ENCODE assay signal across 8 mouse cellular contexts in the genomic region with DNA sequence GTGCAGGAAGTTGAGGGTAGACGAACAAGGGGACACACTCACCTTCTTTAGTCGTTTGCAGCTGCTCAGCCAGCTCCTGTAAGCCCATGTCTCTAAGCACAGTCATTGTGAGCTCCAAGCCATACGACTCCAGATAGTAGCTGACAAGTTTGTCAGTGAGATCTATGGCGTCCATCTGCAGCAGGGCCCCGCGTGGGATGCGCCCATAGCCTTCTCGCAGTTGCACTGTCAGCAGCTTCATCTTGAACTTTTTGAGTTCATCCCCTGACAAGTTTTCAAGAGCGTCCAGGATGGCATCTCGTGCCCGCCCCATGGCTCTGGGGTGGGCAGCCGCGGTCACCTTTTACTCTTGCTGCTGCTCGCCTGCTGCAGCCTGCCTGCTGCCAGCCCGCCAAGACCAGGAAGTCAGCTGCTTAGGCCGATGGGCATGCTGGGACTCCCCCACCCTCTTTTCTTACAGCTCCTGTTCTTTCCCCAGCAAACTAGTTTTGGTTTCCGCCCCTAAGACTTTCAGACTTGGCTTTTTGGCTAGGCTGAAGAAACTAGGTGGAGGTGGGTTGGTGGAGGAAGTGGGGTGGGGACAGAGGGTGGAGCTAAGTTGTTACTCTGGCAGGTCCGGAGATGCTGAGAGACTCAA. TPM values are rescaled to one million over a fixed set of nuclear protein-coding genes. Genes with fewer than 3 reads are reported as not detected.
A peak's percentile ranks its signal among the peaks of the same experiment; 100 is the strongest.
DNase-seq lines count a peak whose midpoint lies in the region; TF ChIP-seq lines count a peak whose summit lies in the region.

A gene (minus strand): TSS at position 527 of the 637 bp plus-strand sequence.

- DNase-seq in left cerebral cortex, postnatal 25 days (ENCODE audit: low spot score in 2 of 2): peak; percentile 33 to 34
- DNase-seq in left cerebral cortex, adult 11 months (ENCODE audit: low spot score): no peak
- DNase-seq in heart, embryonic 10.5 days (ENCODE audit: low spot score): peak; percentile 81
- peak; percentile 64 for DNase-seq in kidney, adult 9 months
- peak; percentile 62 for DNase-seq in lung, postnatal 10 days
- no peak for DNase-seq in cerebellum, adult 18-20 months

- no peaks in the 10 kb centered on the region for H3K9me3 ChIP-seq in heart, embryonic 10.5 days

- peaks cover 22% of the 10 kb centered on the region for H3K36me3 ChIP-seq in heart, embryonic 10.5 days
- peaks cover 22% of the 10 kb centered on the region for H3K36me3 ChIP-seq in small intestine, adult 2 months (ENCODE audit: control insufficient read depth, insufficient read depth, low read length)

- TF ChIP-seq CTCF in small intestine, adult 2 months (IDR thresholded peaks at IDR 0.05; ENCODE audit: extremely low read depth, insufficient read length, insufficient replicate concordance, low read depth, low read length): no peak

- peak; percentile 64 for TF ChIP-seq POLR2A in small intestine, adult 2 months (IDR thresholded peaks at IDR 0.05; ENCODE audit: low read depth, low read length)

- H3K4me1 ChIP-seq in brown adipose tissue, adult 24 weeks (ENCODE audit: control insufficient read depth, insufficient read depth, insufficient read length, low read length): peaks cover 3% of the 10 kb centered on the region; the same call in 1 of the 2 replicates
- H3K4me1 ChIP-seq in heart, embryonic 10.5 days: peaks cover 22% of the 10 kb centered on the region
- peaks cover 7% of the 10 kb centered on the region; the same call in 1 of the 2 replicates for H3K4me1 ChIP-seq in small intestine, adult 2 months (ENCODE audit: control insufficient read depth, insufficient read depth, insufficient read length, low read length)

- 14% methylated on average over 18 of the region's 18 CpGs for WGBS in heart, embryonic 10.5 days
- 1% methylated on average over 18 of the region's 18 CpGs for WGBS in small intestine, adult 2 months

- H3K27me3 ChIP-seq in heart, embryonic 10.5 days (ENCODE audit: insufficient read depth, poor library complexity, severe bottlenecking): no peaks in the 10 kb centered on the region
- no peaks in the 10 kb centered on the region for H3K27me3 ChIP-seq in small intestine, adult 2 months (ENCODE audit: control insufficient read depth, insufficient read depth, low read length)

- H3K27ac ChIP-seq in brown adipose tissue, adult 24 weeks (replicated peaks; ENCODE audit: low read depth, low read length): no peak within 1 kb of the TSS
- peak within 1 kb of the TSS; percentile 77 for H3K27ac ChIP-seq in heart, embryonic 10.5 days
- peak within 1 kb of the TSS; percentile 91 for H3K27ac ChIP-seq in small intestine, adult 2 months (ENCODE audit: insufficient read depth, low read depth, low read length)

- intact Hi-C loops in left cerebral cortex, postnatal 25 days (cut with DNase I): loop anchor here (5.0 kb wide), 1 partner anchor 214 kb away; a partner anchor contains a TSS

- H3K4me3 ChIP-seq in brown adipose tissue, adult 24 weeks (ENCODE audit: insufficient read depth, low read depth, low read length): peak within 1 kb of the TSS; percentile 52
- peak within 1 kb of the TSS; percentile 57 for H3K4me3 ChIP-seq in heart, embryonic 10.5 days
- peak within 1 kb of the TSS; percentile 78 for H3K4me3 ChIP-seq in small intestine, adult 2 months (ENCODE audit: low read depth, low read length)

RNA-seq across cellular contexts. Expression of the gene that starts here (rescaled TPM):
- total RNA-seq in left cerebral cortex, postnatal 25 days (2021): 1 to 10 TPM; 2.3 to 4.0 TPM
- polyA plus RNA-seq in brown adipose tissue, adult 24 weeks (2012; ENCODE audit: insufficient read depth, insufficient read length, missing spikeins): 0.79 and 3.6 TPM in 2 replicates
- polyA plus RNA-seq in heart, embryonic 10.5 days (2016; fragmentation: Nextera tagmentation; extraction: Ambion mirVana): 27.8 and 35.5 TPM in 2 replicates
- 602 and 952 TPM in 2 replicates for polyA plus RNA-seq in small intestine, adult 2 months (2012; rRNA removed)

Comparison
In these comparisons a context has a peak if more than half of its experiments do, and no peak if none do; other contexts are left out.
1. RNA of the gene that starts here (polyA plus RNA-seq): 602 to 952 TPM in small intestine, adult 2 months; 27.8 to 35.5 TPM in heart, embryonic 10.5 days and 0.79 to 3.6 TPM in brown adipose tissue, adult 24 weeks; every median in the first group is over 10 times any median in the second.
2. DNase-seq: peak in left cerebral cortex, postnatal 25 days (2 of 2), heart, embryonic 10.5 days (single experiment), kidney, adult 9 months (single experiment) and lung, postnatal 10 days (single experiment); none in left cerebral cortex, adult 11 months (single experiment) and cerebellum, adult 18-20 months (0 of 2).
3. Peak in every context shown above with its lines, with median percentiles within 50 percentile points of each other: H3K4me3 ChIP-seq.